Comparison of ENCODE assay signal across 8 mouse cellular contexts in the genomic region with DNA sequence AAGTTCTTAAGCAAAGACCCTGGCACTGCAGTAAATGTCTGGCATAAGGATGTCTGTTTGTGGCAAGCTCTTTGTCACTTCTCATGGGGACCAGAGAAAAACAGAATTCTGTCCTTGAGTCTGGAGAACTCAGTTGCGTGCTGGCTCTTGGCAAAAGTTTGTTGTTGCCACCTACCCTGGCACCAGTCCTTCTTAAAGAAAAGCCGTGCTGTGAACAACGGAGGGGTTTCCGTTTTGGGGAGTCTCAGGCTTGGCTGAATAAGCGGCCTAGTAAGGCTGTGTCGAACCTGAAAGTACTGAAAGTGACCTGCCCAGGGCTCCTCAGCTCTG. TPM values are rescaled to one million over a fixed set of nuclear protein-coding genes. Genes with fewer than 3 reads are reported as not detected.
DNase-seq lines count a peak whose midpoint lies in the region; ATAC-seq lines count a peak whose summit lies in the region.

No protein-coding gene starts in this region.

- DNase-seq in lung, postnatal 25 days (ENCODE audit: low spot score): no peak
- DNase-seq in hindbrain, embryonic 14.5 days (ENCODE audit: low spot score): no peak
- DNase-seq in T-cell, adult 2 months (ENCODE audit: low spot score): no peak
- no peak for DNase-seq in ovary, postnatal 14 days (ENCODE audit: low spot score)

- no peak overlapping the region for H3K4me2 ChIP-seq in forebrain, embryonic 12.5 days
- H3K4me2 ChIP-seq in forebrain, embryonic 16.5 days (ENCODE audit: low read length): no peak overlapping the region
- no peak overlapping the region for H3K4me2 ChIP-seq in lung, embryonic 15.5 days
- no peak overlapping the region for H3K4me2 ChIP-seq in hindbrain, embryonic 14.5 days (replicated peaks)
- no peak overlapping the region for H3K4me2 ChIP-seq in stomach, embryonic 14.5 days (replicated peaks; ENCODE audit: low read depth, low read length)

- ATAC-seq in forebrain, embryonic 12.5 days (ENCODE audit: low FRiP score): no peak
- no peak for ATAC-seq in forebrain, embryonic 16.5 days
- no peak for ATAC-seq in lung, embryonic 15.5 days (ENCODE audit: borderline replicate concordance, extremely low read depth, low FRiP score, low TSS enrichment)
- no peak for ATAC-seq in hindbrain, embryonic 14.5 days (ENCODE audit: low FRiP score)
- ATAC-seq in stomach, embryonic 14.5 days (ENCODE audit: insufficient number of reproducible peaks, insufficient read depth, low FRiP score, low read depth): no peak

- peaks cover 57% of the 10 kb centered on the region for H3K4me1 ChIP-seq in forebrain, embryonic 12.5 days
- H3K4me1 ChIP-seq in forebrain, embryonic 16.5 days (replicated peaks; ENCODE audit: control insufficient read depth, insufficient read depth, low read length): peaks cover 13% of the 10 kb centered on the region
- peaks cover 83% of the 10 kb centered on the region for H3K4me1 ChIP-seq in lung, embryonic 15.5 days
- H3K4me1 ChIP-seq in hindbrain, embryonic 14.5 days (replicated peaks; ENCODE audit: control insufficient read depth, insufficient read depth, low read length): peaks cover 26% of the 10 kb centered on the region
- H3K4me1 ChIP-seq in stomach, embryonic 14.5 days (ENCODE audit: control insufficient read depth, insufficient read depth, low read length): peaks cover 72% of the 10 kb centered on the region

- H3K36me3 ChIP-seq in forebrain, embryonic 12.5 days (replicated peaks): no peaks in the 10 kb centered on the region
- H3K36me3 ChIP-seq in forebrain, embryonic 16.5 days (ENCODE audit: control insufficient read depth, insufficient read depth): no peaks in the 10 kb centered on the region
- H3K36me3 ChIP-seq in lung, embryonic 15.5 days: no peaks in the 10 kb centered on the region
- no peaks in the 10 kb centered on the region for H3K36me3 ChIP-seq in hindbrain, embryonic 14.5 days (replicated peaks; ENCODE audit: control insufficient read depth, insufficient read depth)
- no peaks in the 10 kb centered on the region for H3K36me3 ChIP-seq in stomach, embryonic 14.5 days (ENCODE audit: control insufficient read depth, insufficient read depth, low read length)

- no peak overlapping the region for H3K9ac ChIP-seq in forebrain, embryonic 12.5 days
- no peak overlapping the region for H3K9ac ChIP-seq in forebrain, embryonic 16.5 days (replicated peaks; ENCODE audit: low read depth, low read length)
- H3K9ac ChIP-seq in lung, embryonic 15.5 days: peak overlapping the region; percentile 4; the same call in 1 of the 2 replicates
- H3K9ac ChIP-seq in hindbrain, embryonic 14.5 days: no peak overlapping the region
- no peak overlapping the region; the same call in 1 of the 2 replicates for H3K9ac ChIP-seq in stomach, embryonic 14.5 days (replicated peaks; ENCODE audit: low read depth, low read length)

- WGBS in forebrain, embryonic 12.5 days: 37% methylated on average over 6 of the region's 6 CpGs
- 27% methylated on average over 6 of the region's 6 CpGs for WGBS in forebrain, embryonic 16.5 days
- WGBS in lung, embryonic 15.5 days: 17% methylated on average over 6 of the region's 6 CpGs
- 29% methylated on average over 6 of the region's 6 CpGs for WGBS in hindbrain, embryonic 14.5 days
- WGBS in stomach, embryonic 14.5 days: 34% methylated on average over 6 of the region's 6 CpGs

- peaks cover 25% of the 10 kb centered on the region for H3K27me3 ChIP-seq in forebrain, embryonic 12.5 days
- no peaks in the 10 kb centered on the region for H3K27me3 ChIP-seq in forebrain, embryonic 16.5 days (replicated peaks; ENCODE audit: control insufficient read depth, insufficient read depth, low read length)
- H3K27me3 ChIP-seq in lung, embryonic 15.5 days: no peaks in the 10 kb centered on the region
- no peaks in the 10 kb centered on the region for H3K27me3 ChIP-seq in hindbrain, embryonic 14.5 days (ENCODE audit: control insufficient read depth, insufficient read depth, low read length)
- H3K27me3 ChIP-seq in stomach, embryonic 14.5 days (ENCODE audit: control insufficient read depth, insufficient read depth, low read length): no peaks in the 10 kb centered on the region

- peak overlapping the region; percentile 50; the same call in 1 of the 2 replicates for H3K27ac ChIP-seq in forebrain, embryonic 12.5 days
- H3K27ac ChIP-seq in forebrain, embryonic 16.5 days (ENCODE audit: low read length): no peak overlapping the region
- H3K27ac ChIP-seq in lung, embryonic 15.5 days: peak overlapping the region; percentile 96
- H3K27ac ChIP-seq in hindbrain, embryonic 14.5 days: peak overlapping the region; percentile 15; the same call in 1 of the 2 replicates
- peak overlapping the region; percentile 93 for H3K27ac ChIP-seq in stomach, embryonic 14.5 days (ENCODE audit: low read length)

- no peak overlapping the region for H3K4me3 ChIP-seq in forebrain, embryonic 12.5 days (replicated peaks)
- no peak overlapping the region for H3K4me3 ChIP-seq in forebrain, embryonic 16.5 days (replicated peaks; ENCODE audit: low read length)
- no peak overlapping the region for H3K4me3 ChIP-seq in lung, embryonic 15.5 days
- H3K4me3 ChIP-seq in hindbrain, embryonic 14.5 days (replicated peaks; ENCODE audit: low read length): no peak overlapping the region
- no peak overlapping the region for H3K4me3 ChIP-seq in stomach, embryonic 14.5 days (ENCODE audit: low read depth, low read length)

- no peaks in the 10 kb centered on the region for H3K9me3 ChIP-seq in forebrain, embryonic 12.5 days
- H3K9me3 ChIP-seq in forebrain, embryonic 16.5 days (ENCODE audit: control insufficient read depth, low read length): no peaks in the 10 kb centered on the region
- H3K9me3 ChIP-seq in lung, embryonic 15.5 days: no peaks in the 10 kb centered on the region
- H3K9me3 ChIP-seq in hindbrain, embryonic 14.5 days (ENCODE audit: control insufficient read depth, low read length): no peaks in the 10 kb centered on the region
- H3K9me3 ChIP-seq in stomach, embryonic 14.5 days (ENCODE audit: control insufficient read depth, low read depth, low read length): no peaks in the 10 kb centered on the region

RNA-seq across cellular contexts. Expression of gene Fignl1, which starts 24.0 kb away (rescaled TPM):
- polyA plus RNA-seq in forebrain, embryonic 12.5 days (2016; fragmentation: Nextera tagmentation; extraction: Ambion mirVana): 76.3 and 80.5 TPM in 2 replicates
- polyA plus RNA-seq in forebrain, embryonic 16.5 days (2015; fragmentation: Nextera tagmentation; extraction: Ambion mirVana): 25.5 and 28.6 TPM in 2 replicates
- polyA plus RNA-seq in lung, embryonic 15.5 days (2015; fragmentation: Nextera tagmentation; extraction: Ambion mirVana): 86.1 and 88.1 TPM in 2 replicates
- polyA plus RNA-seq in hindbrain, embryonic 14.5 days (2014; fragmentation: Nextera tagmentation; extraction: Ambion mirVana): 13.3 and 14.8 TPM in 2 replicates
- 52.6 and 56.5 TPM in 2 replicates for polyA plus RNA-seq in stomach, embryonic 14.5 days (2014; fragmentation: Nextera tagmentation; extraction: Ambion mirVana)
